Mouse (Mus musculus): Measurements from ENCODE around the gene Ripor2.

Ripor2 gene

GRCm38 (mm10) chr13:24649099-24649498, 67.1 kb downstream of the Ripor2 start:
- no peak for DNase-seq

- no peak for DNase-seq
Measured at GRCm38 (mm10) chr13:24651018-24651417, 69.0 kb downstream of the Ripor2 start.

GRCm38 (mm10) chr13:24654919-24655635, 73.1 kb downstream of the Ripor2 start:
- DNase-seq = no peak

GRCm38 (mm10) chr13:24656719-24657497, 74.9 kb downstream of the Ripor2 start:
- DNase-seq = no peak

GRCm38 (mm10) chr13:24666763-24667162, 84.8 kb downstream of the Ripor2 start:
- no peak for DNase-seq

- DNase-seq = no peak
Measured at GRCm38 (mm10) chr13:24668556-24668955, 86.6 kb downstream of the Ripor2 start.

- no peak for DNase-seq
Measured at GRCm38 (mm10) chr13:24670676-24671075, 88.7 kb downstream of the Ripor2 start.

GRCm38 (mm10) chr13:24679027-24679680, 97.2 kb downstream of the Ripor2 start:
- DNase-seq = peak; percentile 20 to 22

- no peak for DNase-seq
Measured at GRCm38 (mm10) chr13:24680951-24681350, 99.0 kb downstream of the Ripor2 start.

GRCm38 (mm10) chr13:24682346-24682745, 100.4 kb downstream of the Ripor2 start:
- DNase-seq = no peak

- no peak for DNase-seq
Measured at GRCm38 (mm10) chr13:24684503-24684902, 102.5 kb downstream of the Ripor2 start.

- DNase-seq = no peak
Measured at GRCm38 (mm10) chr13:24685846-24686245, 103.9 kb downstream of the Ripor2 start.

- DNase-seq = peak; percentile 83
Measured at GRCm38 (mm10) chr13:24686705-24687665, 105.0 kb downstream of the Ripor2 start.

GRCm38 (mm10) chr13:24693312-24693711, 111.3 kb downstream of the Ripor2 start:
- no peak for DNase-seq

- DNase-seq = no peak
Measured at GRCm38 (mm10) chr13:24698746-24699145, 116.8 kb downstream of the Ripor2 start.

GRCm38 (mm10) chr13:24702128-24702527, 120.1 kb downstream of the Ripor2 start:
- DNase-seq = no peak

- DNase-seq = no peak
Measured at GRCm38 (mm10) chr13:24709656-24710396, 127.8 kb downstream of the Ripor2 start.

GRCm38 (mm10) chr13:24710968-24711367, 129.0 kb downstream of the Ripor2 start:
- no peak for DNase-seq

- DNase-seq = no peak
Measured at GRCm38 (mm10) chr13:24712581-24713130, 130.7 kb downstream of the Ripor2 start.

GRCm38 (mm10) chr13:24713434-24714000, 131.5 kb downstream of the Ripor2 start:
- DNase-seq = peak; percentile 94

GRCm38 (mm10) chr13:24714360-24714885, 132.4 kb downstream of the Ripor2 start:
- DNase-seq = peak in 1 of 2 experiments; percentile 36

Measured in kidney, postnatal 4 days (tissue).